Mouse (Mus musculus) heart, postnatal 10 days (tissue): ENCODE data around the gene Cdhr3. TPM values are rescaled to one million over a fixed set of nuclear protein-coding genes. Genes with fewer than 3 reads are reported as not detected.
"Not testable (repeated sequence)": the region's sequence is repeated elsewhere in the genome, so short reads cannot be mapped to it uniquely, and the experiment has no call there.

Experiments used
- DNase-seq, 2 experiments: peaks; one replicate each; pipeline ENCODE4 v3.0.0; 2021
- intact Hi-C: fragments of 180-260 bp; cut with DNase I; formaldehyde crosslinking; loops from one replicate; pipeline ENCODE4 v1.15.1; 2025
- total RNA-seq, 2 experiments: library from RNA; stranded (reverse); gene quantifications; 2 replicates each; pipeline ENCODE4 v1.2.3; 2021

Cdhr3 gene
- total RNA-seq, 2 experiments from 2014 or later, result 0.77 TPM; not detected in 1

DNA sequence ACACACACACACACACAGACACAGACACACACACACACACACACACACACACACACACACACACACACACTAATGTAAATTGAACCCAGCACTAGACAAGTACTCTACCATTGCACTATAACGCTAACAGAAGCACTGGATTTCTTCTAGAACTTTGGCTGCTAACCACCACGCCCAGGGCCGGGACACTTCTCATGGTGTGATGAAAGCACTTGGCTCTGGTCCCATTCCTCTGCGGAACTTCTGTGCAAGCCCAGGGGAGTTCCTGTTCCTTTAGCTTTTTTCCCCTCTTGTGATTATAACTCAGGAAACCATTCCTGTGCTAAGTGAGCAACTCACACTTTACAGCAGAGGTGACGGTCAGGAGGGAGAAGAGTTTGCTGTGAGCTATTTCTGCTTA, 9.3 kb downstream of the Cdhr3 start:
- intact Hi-C loops, result no loop called here
- DNase-seq, result peak; percentile 59 to 61

DNA sequence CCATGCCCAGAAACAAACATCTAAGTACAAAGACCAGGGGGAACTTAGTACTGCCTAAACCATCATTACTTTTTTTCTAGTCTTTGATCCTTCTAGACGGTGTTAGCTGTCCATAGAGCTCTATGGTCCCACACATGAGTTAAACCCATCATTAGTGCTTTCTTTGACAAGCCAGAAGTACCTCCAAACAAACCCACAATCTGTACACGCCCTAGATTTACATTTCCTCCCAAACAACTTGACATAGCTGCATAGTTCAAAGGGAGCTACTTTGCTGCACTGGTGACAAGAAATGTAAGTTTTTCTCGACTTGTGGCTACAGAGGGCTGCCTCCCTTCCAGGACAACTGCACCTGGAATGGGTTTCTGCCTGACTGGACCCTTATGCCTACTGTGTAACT, 16.4 kb downstream of the Cdhr3 start:
- intact Hi-C loops, result no loop called here
- DNase-seq, result no peak

DNA sequence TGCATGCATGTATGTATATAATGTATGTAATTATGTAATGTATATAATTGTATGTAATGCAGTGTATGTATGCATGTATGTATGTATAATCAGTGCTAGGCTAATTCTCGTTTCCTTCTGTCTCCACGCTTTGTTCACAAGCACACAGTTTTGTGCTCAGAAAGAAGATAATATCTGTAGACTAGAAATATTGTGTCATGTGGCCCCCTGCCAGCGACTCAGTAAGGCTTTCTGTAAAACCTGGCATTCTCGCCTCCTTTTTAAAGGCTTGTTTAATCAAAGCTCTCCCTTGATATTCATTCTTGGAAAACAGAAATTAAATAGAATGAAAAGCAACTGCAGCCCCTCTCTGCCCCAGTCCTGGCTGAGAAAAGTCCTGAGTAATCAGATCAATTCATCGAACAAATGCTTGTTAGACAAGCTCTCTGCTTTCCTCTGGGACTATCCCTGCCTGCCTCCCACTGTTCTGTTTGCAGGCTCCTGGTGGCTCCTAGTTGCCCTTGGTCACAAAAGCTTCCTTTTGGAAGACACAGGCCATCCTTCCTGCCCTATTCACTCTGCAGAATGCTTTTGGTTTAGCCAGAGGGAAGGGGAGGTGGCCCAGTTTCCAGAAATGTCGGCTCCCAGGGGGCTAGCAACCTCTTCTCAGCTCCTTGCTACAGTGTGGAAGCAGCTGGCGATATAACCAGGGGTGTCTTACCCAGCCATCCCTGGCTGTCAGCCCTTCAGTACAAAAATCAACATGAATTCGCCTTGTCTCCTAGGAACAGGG, 20.6 kb downstream of the Cdhr3 start:
- intact Hi-C loops, result no loop called here
- peak; percentile 23 to 33 for DNase-seq

DNA sequence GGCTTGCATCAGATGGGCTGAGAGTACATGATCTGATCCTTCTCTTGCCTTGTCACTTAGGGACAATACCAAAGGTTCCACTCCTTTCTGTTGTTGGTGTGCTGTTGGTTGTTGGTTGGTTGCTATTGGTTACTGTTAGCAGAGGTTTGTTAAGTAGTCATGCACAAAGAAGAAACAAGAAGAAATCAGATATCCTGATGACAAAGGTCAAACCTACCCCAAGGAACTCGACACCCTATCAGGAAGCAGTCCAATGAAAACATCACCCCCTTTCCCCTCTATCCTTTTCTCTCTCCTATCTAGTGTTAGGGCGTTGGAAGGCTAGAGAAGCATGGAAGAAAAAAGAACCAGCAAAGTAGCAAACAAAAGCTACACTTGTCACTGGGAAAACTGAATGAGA, 23.7 kb downstream of the Cdhr3 start:
- intact Hi-C loops, result loop anchor here (2.0 kb wide), 1 partner anchor 14 kb away; no protein-coding TSS in a partner anchor
- no peak for DNase-seq

DNA sequence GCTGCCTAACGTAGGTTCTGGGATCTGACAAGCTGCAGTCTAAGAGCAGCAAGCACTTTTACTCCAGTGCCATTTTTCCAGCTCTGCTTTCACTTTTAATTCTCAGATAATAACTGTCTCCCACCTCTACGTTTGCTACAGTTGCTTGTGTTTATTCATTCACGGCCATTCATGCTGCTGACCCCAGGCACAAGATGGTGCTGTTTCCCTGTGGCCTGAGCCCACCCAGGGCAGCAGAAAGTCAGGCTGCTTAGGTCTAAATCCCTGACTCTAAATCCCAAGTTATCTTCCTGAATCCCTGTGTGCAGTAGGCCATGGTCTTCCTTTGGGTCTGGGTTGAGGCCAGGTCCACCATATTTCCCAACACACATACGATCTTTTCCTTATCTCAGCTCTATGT, 26.3 kb downstream of the Cdhr3 start:
- intact Hi-C loops, result no loop called here
- DNase-seq, result peak in 1 of 2 experiments; percentile 14

DNA sequence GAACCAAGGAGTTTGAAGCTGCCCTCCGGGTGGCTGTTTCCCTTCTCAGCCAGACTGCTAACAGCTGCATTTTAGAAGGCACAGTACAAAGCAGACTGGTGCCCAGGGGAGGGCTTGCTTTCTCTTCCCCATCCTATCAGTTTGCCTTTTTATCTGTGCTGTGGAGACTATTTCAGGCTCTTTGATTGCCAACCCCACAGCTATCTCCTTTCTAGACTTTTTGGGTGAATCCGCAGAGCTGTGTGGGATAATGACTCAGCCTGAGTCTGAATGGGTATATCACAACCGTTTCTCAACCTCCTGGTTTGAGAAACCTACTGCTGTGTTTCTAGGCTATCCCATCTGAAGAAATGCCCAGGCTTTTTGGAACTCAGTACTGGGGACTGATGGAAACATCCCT, 27.5 kb downstream of the Cdhr3 start:
- intact Hi-C loops, result no loop called here
- DNase-seq, result no peak

DNA sequence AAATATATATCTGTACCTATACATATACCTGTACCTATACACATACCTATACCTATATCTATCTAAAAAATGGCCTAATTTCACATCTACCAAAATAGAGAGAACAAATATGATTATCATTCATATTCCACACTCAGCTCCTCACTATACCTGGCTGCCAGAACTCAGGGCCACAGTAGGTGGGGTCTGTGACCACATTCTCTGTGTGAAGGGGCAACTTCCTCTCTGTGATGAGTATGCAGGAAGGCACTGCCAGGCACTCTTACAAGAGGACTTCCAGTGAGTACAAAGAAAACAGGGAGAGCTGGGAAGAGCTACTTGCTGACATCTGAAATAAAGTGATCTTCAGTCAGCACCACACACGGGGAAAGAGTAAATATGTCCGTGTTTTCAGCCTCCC, 28.4 kb downstream of the Cdhr3 start:
- no peak for DNase-seq
- intact Hi-C loops, result no loop called here

DNA sequence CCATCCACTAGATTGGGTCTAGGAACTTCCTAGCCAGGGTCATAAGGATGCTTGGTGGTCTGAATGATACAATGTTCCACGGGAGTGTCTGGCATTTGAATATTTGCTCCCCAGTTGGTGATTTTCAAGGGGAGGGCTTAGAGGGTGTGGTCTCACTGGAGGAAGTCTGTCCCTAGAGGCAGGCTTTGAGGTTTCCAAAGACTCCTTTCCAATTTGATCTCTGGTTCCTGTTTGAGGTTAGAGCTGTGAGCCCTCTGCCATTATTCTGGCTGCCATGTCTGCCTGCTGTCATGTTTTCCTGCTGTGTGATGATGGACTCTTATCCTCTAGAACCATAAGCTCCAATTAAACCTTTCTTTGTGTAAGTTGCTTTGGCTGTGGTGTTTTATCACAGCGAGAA, 29.4 kb downstream of the Cdhr3 start:
- intact Hi-C loops, result no loop called here
- DNase-seq, result no peak

DNA sequence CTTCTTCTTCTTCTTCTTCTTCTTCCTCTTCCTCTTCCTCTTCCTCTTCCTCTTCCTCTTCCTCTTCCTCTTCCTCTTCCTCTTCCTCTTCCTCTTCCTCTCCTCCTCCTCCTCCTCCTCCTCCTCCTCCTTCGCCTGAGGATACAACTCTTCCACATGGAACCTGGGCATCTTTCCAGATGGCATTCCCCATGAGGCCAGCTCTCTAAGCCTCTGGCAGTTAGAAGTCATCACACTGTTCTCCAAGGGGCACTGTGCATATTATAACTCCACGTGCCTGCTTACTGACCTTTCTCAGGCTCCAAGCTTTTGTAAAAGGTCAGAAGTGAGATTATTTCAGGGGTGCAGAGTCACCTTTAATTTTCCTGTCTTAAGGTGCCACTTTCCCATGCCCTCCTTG, 30.3 kb downstream of the Cdhr3 start:
- intact Hi-C loops, result not testable (repeated sequence)
- peak; percentile 59 to 61 for DNase-seq

DNA sequence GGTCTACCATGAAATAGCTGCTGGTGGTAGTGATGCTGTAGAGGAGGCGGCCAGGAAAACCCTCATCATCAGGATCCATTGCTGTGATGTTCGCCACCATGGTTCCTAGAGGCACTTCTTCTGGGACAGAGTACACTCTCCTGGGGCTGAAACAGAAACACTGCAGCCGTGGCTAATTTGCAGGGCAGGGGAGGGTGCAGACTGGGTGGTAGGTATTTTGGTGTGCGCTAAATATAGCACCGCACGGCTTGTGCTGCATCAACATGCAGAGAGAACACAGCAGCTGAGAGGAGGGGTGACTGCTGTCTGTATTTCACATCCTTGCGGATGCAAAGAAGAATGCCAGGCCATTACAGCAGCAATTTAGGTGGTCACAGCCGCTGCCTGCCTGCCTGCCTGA, 31.0 kb downstream of the Cdhr3 start:
- DNase-seq, result peak; percentile 41 to 57
- intact Hi-C loops, result no loop called here

DNA sequence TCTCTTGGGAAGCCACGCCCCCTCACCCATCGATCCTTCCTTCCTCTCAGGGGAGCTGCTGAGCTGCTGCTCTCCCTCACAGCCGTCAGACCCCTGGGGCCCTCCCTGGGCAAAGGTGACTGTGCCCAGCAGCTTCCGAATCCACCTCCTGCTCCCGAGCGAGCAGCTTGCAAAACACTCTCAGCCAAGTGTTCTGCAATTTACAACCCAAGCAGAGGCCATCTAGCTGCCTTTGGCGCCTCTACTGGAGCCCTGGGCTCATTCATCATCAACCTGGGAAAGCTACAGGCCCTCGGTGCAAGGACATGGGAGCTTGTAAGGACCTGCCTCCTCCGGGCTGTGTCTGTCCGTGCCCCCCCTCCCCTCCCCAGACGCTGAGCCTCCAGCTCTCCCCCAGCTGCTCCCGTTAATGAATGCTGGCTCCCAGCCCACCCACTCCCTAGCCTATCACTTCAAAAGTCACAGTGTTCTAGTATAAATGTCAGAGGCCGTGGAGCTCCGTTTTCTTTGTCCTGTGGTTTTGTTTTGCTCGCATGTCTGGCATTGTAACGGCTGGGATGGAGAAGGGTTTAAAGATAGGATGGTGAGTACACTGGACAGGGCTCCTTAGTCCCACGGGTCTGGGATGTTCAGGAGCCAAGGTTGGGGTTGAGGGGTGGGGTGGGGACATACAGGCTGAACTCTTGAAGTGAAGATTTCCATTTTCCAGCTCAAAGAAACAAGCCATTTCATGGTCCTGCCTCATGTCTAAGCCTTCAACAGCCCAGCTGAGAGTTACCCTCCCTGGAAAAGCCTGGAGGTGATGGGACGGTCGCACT, 35.2 kb downstream of the Cdhr3 start:
- DNase-seq, result peak; percentile 40 to 53
- intact Hi-C loops, result no loop called here

DNA sequence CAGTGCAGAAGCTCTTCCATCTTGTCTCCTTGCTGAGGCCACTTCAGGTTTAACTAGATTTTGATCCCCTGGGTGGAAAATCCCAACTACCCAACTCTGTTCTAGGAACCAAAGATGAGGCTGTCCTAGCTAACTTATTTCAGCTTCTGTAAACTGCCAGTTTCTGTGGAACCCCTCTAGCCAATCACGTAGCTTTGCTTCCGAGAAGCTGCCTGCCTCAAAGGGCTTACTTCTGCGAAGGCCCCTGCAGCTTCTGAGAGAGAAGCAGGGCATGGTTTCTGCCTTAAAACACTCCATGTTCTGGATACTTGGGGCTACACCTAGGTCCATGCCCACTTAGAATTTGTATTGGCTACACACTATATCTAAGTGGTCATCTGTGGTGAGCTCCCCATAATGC, 36.1 kb downstream of the Cdhr3 start:
- intact Hi-C loops, result no loop called here
- DNase-seq, result no peak

DNA sequence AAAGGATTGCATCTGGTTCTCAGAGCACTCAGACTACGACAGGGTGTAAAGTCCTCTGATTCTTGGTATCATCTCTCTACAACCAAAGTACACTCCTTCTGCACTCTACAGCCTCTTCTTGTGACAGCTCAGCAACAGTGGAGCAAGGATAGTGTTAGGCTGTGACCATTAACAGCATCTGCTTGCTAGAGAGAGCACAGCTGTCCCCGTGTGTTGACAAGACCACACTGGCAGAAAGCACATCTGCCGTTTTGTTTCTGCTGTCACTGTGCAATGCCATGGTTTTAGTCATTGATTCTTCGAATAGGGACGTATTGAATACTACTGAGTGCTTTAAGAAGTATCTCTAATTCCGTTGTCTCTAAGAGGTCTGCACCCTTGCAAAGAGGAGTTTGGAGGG, 36.6 kb downstream of the Cdhr3 start:
- intact Hi-C loops, result no loop called here
- DNase-seq, result no peak

DNA sequence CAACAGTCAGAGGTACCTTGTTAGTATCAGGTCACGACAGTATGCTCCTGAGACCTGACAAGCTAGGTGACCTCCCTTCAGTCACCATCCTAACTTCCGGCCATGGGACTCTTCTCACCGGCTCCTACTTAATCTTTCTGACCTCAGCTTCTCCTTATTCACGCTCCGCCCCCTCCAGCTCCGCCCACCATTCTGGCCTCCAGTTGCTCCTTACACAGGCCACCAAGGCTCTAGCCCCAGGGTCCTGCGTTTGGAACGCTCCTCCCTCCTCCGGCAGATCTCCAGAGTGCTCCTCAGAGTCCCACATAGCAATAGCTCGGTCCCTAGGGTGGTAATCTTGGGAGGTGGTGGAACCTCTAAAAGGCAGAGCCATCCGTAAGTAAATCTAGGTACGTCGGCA, 38.9 kb downstream of the Cdhr3 start:
- no peak for DNase-seq
- intact Hi-C loops, result loop anchor here (2.0 kb wide), 1 partner anchor 15 kb away; no protein-coding TSS in a partner anchor

DNA sequence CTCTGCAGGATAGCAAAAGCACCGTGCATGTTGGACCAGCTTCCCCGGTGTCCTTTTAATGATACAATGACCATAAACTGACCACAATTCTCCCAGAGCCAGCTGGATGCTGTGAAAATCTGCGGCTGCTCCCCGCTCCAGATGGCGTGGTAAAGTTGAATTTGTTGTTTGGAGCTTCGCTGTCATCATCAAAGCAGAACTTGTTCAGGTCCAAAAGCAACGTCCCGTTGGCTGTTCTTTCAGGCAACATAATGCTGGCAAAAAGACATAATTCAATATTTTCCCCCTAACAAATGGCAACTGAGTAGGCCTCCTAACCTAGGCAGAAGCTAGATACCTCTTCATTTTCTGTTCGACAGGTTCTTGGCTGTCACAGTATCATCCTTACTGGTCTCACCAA, 39.4 kb downstream of the Cdhr3 start:
- intact Hi-C loops, result no loop called here

DNA sequence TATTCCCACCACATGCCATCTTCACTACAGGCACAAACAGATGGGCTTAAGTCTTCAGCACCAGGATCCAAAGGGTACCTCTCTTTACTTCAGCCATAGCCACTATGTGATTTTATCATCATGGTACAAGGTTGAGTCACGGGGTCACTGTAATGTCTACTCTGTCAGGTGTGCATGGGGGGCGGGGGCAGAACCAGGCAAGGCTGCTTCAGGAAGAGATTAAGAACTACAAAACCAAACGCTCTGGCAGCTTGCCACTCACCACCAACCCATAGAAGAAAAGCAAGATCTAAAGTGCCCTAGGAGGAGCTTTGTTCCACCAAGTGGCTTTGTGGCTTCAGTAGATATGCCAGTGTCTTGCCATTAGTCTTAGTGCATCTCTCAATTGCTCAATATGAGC, 44.3 kb downstream of the Cdhr3 start:
- no peak for DNase-seq
- intact Hi-C loops, result no loop called here

More for the DNA sequence above, 39.4 kb downstream of the Cdhr3 start:
- no peak for DNase-seq

DNA sequence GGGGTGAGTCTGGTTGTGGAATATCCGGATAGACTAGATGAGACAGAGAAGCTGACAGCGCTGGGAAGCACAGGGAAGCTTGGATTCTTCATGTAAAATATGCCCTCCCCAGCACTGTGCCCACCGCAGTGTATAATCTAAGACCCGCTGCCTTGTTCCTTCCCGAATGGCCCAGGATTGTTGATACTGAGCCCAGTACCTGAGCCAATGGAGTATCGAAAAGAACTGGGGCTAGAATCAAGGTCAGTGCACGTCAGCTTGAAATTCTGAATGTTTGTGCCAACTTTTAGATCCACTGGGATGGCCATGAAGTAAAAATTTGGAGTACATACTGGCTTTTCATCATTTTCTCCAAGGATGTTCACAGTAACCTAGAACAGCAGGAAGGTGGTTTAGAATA, 46.2 kb downstream of the Cdhr3 start:
- intact Hi-C loops, result no loop called here
- no peak for DNase-seq

DNA sequence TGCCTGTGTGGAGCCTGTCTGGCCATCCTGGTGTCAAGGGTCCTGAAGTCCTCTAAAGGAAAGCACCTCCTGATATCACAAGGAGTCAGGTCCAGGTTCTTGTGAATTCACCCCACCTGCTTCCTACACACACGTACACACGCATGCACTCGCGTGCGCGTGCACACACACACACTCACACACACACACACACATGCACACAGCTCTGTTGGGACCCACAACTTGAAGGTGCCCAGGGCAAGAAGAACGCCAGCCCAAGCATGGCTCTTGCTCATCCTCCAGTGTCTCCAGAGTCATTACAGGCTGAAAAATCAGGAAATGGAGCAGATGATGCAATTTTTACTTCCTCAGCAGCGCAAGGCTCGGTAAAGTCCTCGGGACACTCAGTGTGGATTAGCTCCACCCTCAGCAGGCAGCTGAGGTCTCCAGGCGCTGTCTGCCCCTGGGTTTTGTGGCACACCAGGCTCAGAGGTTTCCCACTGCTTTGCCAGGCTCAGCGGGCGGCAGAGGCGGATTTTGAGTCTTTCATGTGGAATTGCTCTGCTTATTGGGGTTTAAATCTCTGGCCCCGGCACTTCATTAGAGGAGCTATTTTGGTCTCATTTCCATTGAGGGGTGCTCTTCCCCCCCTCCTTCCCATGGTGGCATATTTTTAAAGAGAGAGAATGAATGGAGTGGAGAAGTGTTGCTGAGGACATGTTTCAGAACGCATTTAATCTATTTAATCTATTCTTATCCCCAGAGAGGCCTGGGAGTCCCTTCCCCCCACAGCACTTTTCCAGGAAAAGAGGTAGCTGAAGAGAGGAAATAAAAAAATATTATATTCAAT, 46.9 kb downstream of the Cdhr3 start:
- intact Hi-C loops, result no loop called here
- DNase-seq, result peak; percentile 28 to 34

DNA sequence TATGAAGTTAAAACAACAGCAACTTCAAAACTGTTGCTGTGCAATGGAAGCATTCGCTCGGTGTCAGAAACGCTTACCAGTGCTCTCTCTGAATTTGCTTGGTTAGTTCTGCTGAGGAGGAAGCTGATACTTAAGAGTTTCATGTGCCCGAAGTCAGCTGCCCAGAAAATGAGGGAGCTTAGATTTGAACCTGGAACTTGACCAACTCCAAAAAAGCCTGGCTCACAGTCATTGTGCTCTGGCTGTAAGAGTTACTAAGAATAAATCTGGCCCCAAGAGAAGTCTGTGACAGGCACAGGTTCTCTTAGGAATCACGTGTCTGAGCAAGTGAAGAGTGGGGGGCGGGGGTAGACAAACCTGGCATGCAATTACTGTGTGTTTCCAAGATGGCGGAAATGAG, 51.2 kb downstream of the Cdhr3 start:
- intact Hi-C loops, result no loop called here
- DNase-seq, result no peak

DNA sequence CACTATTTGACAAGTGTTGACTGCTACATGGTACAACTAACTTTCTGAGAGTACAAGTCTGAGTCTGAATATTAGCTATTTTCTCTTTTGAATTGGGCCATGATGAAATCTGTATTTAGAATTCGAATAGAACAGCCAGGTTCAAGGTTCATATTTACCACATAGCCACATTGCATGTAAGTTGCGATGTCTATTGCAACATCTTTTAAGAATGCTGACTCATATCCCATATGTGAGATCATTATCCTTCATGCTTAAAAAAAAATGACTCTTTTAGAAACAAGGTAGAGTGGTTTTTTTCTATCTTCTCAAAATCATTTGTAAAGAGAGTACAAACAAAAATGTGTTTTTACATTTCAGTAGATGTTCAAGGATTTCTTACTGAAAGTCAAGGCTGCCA, 51.9 kb downstream of the Cdhr3 start:
- intact Hi-C loops, result no loop called here
- DNase-seq, result no peak

DNA sequence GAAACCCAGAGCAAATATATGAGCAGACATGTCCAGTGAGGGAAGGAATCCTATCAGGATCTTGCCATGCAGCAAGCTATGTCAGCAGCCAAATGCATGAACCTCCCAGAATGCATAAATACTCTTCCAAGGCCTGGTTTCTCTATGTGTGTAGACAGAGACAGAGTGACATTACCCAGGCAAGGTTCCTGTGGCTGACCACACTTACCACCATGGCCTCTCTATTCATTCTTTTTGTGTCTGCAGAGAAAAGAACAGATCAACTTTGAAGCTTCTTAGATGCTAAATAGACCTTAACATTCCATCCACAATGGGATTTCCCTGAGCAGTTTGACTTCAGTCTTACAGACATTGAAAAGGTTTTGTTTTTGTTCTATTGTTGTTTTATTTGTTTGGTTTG, 54.0 kb downstream of the Cdhr3 start:
- intact Hi-C loops, result no loop called here
- DNase-seq, result no peak
